22 mouse cellular contexts compared by ENCODE assay signal in the genomic region with DNA sequence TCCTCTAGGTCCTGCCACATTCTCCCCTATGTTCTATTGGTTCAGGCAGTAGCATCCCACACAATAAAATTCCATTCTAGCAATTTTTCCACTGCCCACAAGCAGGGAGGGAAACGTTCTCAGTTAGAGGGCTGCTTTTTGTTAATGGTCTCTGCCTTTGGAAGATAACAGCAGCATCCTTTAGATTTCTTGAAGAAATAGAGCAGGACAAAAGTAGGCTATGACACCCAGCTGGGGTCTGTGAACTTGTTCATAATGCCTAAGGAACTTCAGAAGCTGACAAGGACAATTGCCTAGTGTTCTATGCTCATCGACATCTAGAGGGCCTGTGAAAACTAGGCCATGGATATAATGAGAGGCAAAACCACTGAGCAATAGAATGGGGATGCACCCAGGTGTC.
"Had no signal": no experiment of that assay in that cellular context is flagged by ENCODE, and none has a peak within 500 bp of the region (broad histone marks: within the 10 kb centered on the region; RNA-seq: fewer than 3 reads in every experiment).

No protein-coding gene starts in this region.

- H3K4me2 ChIP-seq: heart, embryonic 12.5 days; hindbrain, embryonic 13.5 days; hindbrain, embryonic 15.5 days; kidney, embryonic 15.5 days; limb, embryonic 12.5 days; liver, embryonic 11.5 days; liver, embryonic 13.5 days; liver, embryonic 15.5 days had no signal

- ATAC-seq: hindbrain, postnatal 0 days; intestine, embryonic 16.5 days had no signal

- H3K9ac ChIP-seq: heart, embryonic 12.5 days; hindbrain, embryonic 13.5 days; hindbrain, embryonic 15.5 days; kidney, embryonic 15.5 days; limb, embryonic 12.5 days; liver, embryonic 13.5 days; liver, embryonic 15.5 days had no signal

- H3K27ac ChIP-seq: heart, adult 2 months; hindbrain, embryonic 13.5 days; hindbrain, embryonic 15.5 days; hindbrain, postnatal 0 days; kidney, embryonic 15.5 days; kidney, postnatal 0 days; limb, embryonic 10.5 days; limb, embryonic 12.5 days; liver, embryonic 13.5 days; liver, embryonic 15.5 days had no signal

- H3K4me1 ChIP-seq: heart, embryonic 12.5 days; hindbrain, embryonic 13.5 days; hindbrain, embryonic 15.5 days; kidney, embryonic 15.5 days; limb, embryonic 10.5 days; limb, embryonic 12.5 days; liver, embryonic 13.5 days; liver, embryonic 15.5 days had no signal

- H3K36me3 ChIP-seq: heart, embryonic 12.5 days; hindbrain, embryonic 13.5 days; hindbrain, embryonic 15.5 days; kidney, embryonic 15.5 days; limb, embryonic 10.5 days; limb, embryonic 12.5 days; liver, embryonic 13.5 days; liver, embryonic 15.5 days had no signal

- H3K4me3 ChIP-seq: heart, adult 2 months; heart, embryonic 12.5 days; hindbrain, embryonic 13.5 days; hindbrain, embryonic 15.5 days; kidney, embryonic 15.5 days; limb, embryonic 10.5 days; limb, embryonic 12.5 days; liver, embryonic 13.5 days; liver, embryonic 15.5 days had no signal

- H3K9me3 ChIP-seq: hindbrain, embryonic 13.5 days; hindbrain, embryonic 15.5 days; kidney, embryonic 15.5 days; limb, embryonic 10.5 days; limb, embryonic 12.5 days; liver, embryonic 13.5 days; liver, embryonic 15.5 days had no signal

- DNase-seq: gastrocnemius, postnatal 14 days; gastrocnemius, postnatal 36 days; heart, adult 2 months; heart, postnatal 10 days; kidney, adult 18-20 months; kidney, adult 8-10 months; kidney, postnatal 14 days; kidney, postnatal 36 days; layer of hippocampus, adult 9-11 months; layer of hippocampus, postnatal 36 days had no signal

- H3K27me3 ChIP-seq: heart, embryonic 12.5 days; hindbrain, embryonic 13.5 days; hindbrain, embryonic 15.5 days; kidney, embryonic 15.5 days; limb, embryonic 12.5 days; liver, embryonic 13.5 days; liver, embryonic 15.5 days had no signal
